22 mouse cellular contexts compared by ENCODE assay signal in genomic region chr3:101615856-101616255, GRCm38 (mm10). TPM values are rescaled to one million over a fixed set of nuclear protein-coding genes. Genes with fewer than 3 reads are reported as not detected.
A peak's percentile ranks its signal among the peaks of the same experiment; 100 is the strongest.
DNase-seq lines count a peak whose midpoint lies in the region; ATAC-seq lines count a peak whose summit lies in the region.
"Had no signal": no experiment of that assay in that cellular context is flagged by ENCODE, and none has a peak within 500 bp of the region (broad histone marks: within the 10 kb centered on the region; RNA-seq: fewer than 3 reads in every experiment).

No protein-coding gene starts in this region.

- H3K9me3 ChIP-seq in heart, embryonic 10.5 days = no peaks in the 10 kb centered on the region
- no peaks in the 10 kb centered on the region for H3K9me3 ChIP-seq in forebrain, embryonic 15.5 days
- H3K9me3 ChIP-seq: hindbrain, embryonic 10.5 days; hindbrain, embryonic 13.5 days had no signal

- no peak overlapping the region for H3K9ac ChIP-seq in forebrain, embryonic 15.5 days (replicated peaks)
- H3K9ac ChIP-seq: embryonic facial prominence, embryonic 15.5 days; hindbrain, embryonic 13.5 days had no signal

- H3K4me3 ChIP-seq in heart, embryonic 10.5 days = no peak overlapping the region
- H3K4me3 ChIP-seq in forebrain, embryonic 15.5 days = no peak overlapping the region
- H3K4me3 ChIP-seq: embryonic facial prominence, embryonic 15.5 days; heart, adult 2 months; hindbrain, embryonic 10.5 days; hindbrain, embryonic 13.5 days had no signal

- DNase-seq in heart, embryonic 10.5 days (ENCODE audit: low spot score) = peak; percentile 63
- DNase-seq in heart, postnatal 10 days = no peak
- DNase-seq in lung, postnatal 36 days = peak; percentile 43
- no peak for DNase-seq in lung, postnatal 14 days
- no peak for DNase-seq in right cerebral cortex, postnatal 36 days (ENCODE audit: low spot score in 2 of 2)
- DNase-seq: adrenal gland, adult 2 months; adrenal gland, postnatal 14 days; cerebellum, adult 11 months; cerebellum, adult 9-11 months; cerebellum, postnatal 25 days; gastrocnemius, postnatal 25 days; heart, adult 2 months; heart, postnatal 36 days had no signal

- intact Hi-C loops in heart, postnatal 10 days (cut with DNase I) = no loop called here

- no peaks in the 10 kb centered on the region for H3K27me3 ChIP-seq in heart, embryonic 10.5 days (ENCODE audit: insufficient read depth, poor library complexity, severe bottlenecking)
- no peaks in the 10 kb centered on the region for H3K27me3 ChIP-seq in forebrain, embryonic 15.5 days
- H3K27me3 ChIP-seq: embryonic facial prominence, embryonic 15.5 days; hindbrain, embryonic 13.5 days had no signal

- peaks cover 17% of the 10 kb centered on the region for H3K4me1 ChIP-seq in heart, embryonic 10.5 days
- peaks cover 11% of the 10 kb centered on the region; the same call in 1 of the 2 replicates for H3K4me1 ChIP-seq in forebrain, embryonic 15.5 days

- WGBS in heart, embryonic 10.5 days = 80% methylated on average over 6 of the region's 6 CpGs
- WGBS in forebrain, embryonic 15.5 days = 76% methylated on average over 6 of the region's 6 CpGs

- ATAC-seq in megakaryocyte progenitor cell, adult 5-6 weeks (replicated peaks; ENCODE audit: poor library complexity) = peak; percentile 59; the same call in 1 of the 2 replicates
- no peak for ATAC-seq in forebrain, embryonic 15.5 days (replicated peaks)
- ATAC-seq: CD4-positive, CD25-positive, alpha-beta regulatory T cell, adult 4 months; forebrain, embryonic 14.5 days; hindbrain, embryonic 16.5 days had no signal

- H3K36me3 ChIP-seq in heart, embryonic 10.5 days = no peaks in the 10 kb centered on the region
- no peaks in the 10 kb centered on the region for H3K36me3 ChIP-seq in forebrain, embryonic 15.5 days
- H3K36me3 ChIP-seq: embryonic facial prominence, embryonic 15.5 days; hindbrain, embryonic 10.5 days; hindbrain, embryonic 13.5 days had no signal

- H3K4me2 ChIP-seq in forebrain, embryonic 15.5 days (replicated peaks) = no peak overlapping the region
- H3K4me2 ChIP-seq: embryonic facial prominence, embryonic 15.5 days; heart, embryonic 11.5 days; hindbrain, embryonic 13.5 days had no signal

- H3K27ac ChIP-seq in heart, embryonic 10.5 days = no peak overlapping the region
- no peak overlapping the region for H3K27ac ChIP-seq in forebrain, embryonic 15.5 days (replicated peaks)
- H3K27ac ChIP-seq: embryonic facial prominence, embryonic 15.5 days; heart, adult 2 months; hindbrain, embryonic 10.5 days; hindbrain, embryonic 13.5 days had no signal

RNA-seq across cellular contexts. Expression of gene Atp1a1, which starts 11.4 kb away (rescaled TPM):
- polyA plus RNA-seq in heart, embryonic 10.5 days (2016; fragmentation: Nextera tagmentation; extraction: Ambion mirVana) = 164 and 228 TPM in 2 replicates
- total RNA-seq in heart, postnatal 10 days (2021) = 1,000 to 10,000 TPM in 1 of 2 experiments, 100 to 1,000 TPM in 1; 897 to 1,002 TPM
- 69.5 and 75.2 TPM in 2 replicates for total RNA-seq in megakaryocyte progenitor cell, adult 5-6 weeks (2015)
- 126 and 129 TPM in 2 replicates for total RNA-seq in megakaryocyte progenitor cell, adult 5-6 weeks (2017)
- polyA plus RNA-seq in forebrain, embryonic 15.5 days (2015; fragmentation: Nextera tagmentation; extraction: Ambion mirVana) = 39.7 and 43.7 TPM in 2 replicates

Comparison
In these comparisons a context has a peak if more than half of its experiments do, and no peak if none do; other contexts are left out.
1. DNase-seq: peak in heart, embryonic 10.5 days (single experiment) and lung, postnatal 36 days (single experiment); none in heart, postnatal 10 days (0 of 2), lung, postnatal 14 days (single experiment) and right cerebral cortex, postnatal 36 days (0 of 2).
2. RNA of gene Atp1a1, which starts 11.4 kb away (total RNA-seq): 897 to 1,002 TPM in heart, postnatal 10 days; 69.5 to 129 TPM in megakaryocyte progenitor cell, adult 5-6 weeks; every median in the first group is over 4 times any median in the second.